Mouse (Mus musculus): ENCODE results near the gene Rimbp3. TPM values are rescaled to one million over a fixed set of nuclear protein-coding genes. Genes with fewer than 3 reads are reported as not detected.

Rimbp3 gene
- polyA plus RNA-seq, 1 experiment from 2014 or later, result 2.3 TPM

Other genes with a start within 250 kb of the Rimbp3 start
- gene Mapk1, start 225.2 kb upstream of the Rimbp3 start, polyA plus RNA-seq (2016; fragmentation: Nextera tagmentation; extraction: Ambion mirVana), result 167 TPM in 2 replicates
- 128 and 129 TPM in 2 replicates for gene Ypel1, start 138.9 kb upstream of the Rimbp3 start, polyA plus RNA-seq (2016; fragmentation: Nextera tagmentation; extraction: Ambion mirVana)
- gene Ppil2, start 97.3 kb upstream of the Rimbp3 start, polyA plus RNA-seq (2016; fragmentation: Nextera tagmentation; extraction: Ambion mirVana), result 154 and 164 TPM in 2 replicates
- gene 2610318N02Rik, start 83.4 kb upstream of the Rimbp3 start, polyA plus RNA-seq (2016; fragmentation: Nextera tagmentation; extraction: Ambion mirVana), result 71.6 and 73.8 TPM in 2 replicates
- 58.6 and 58.8 TPM in 2 replicates for gene Sdf2l1, start 76.2 kb upstream of the Rimbp3 start, polyA plus RNA-seq (2016; fragmentation: Nextera tagmentation; extraction: Ambion mirVana)
- 9.6 and 10.0 TPM in 2 replicates for gene Ydjc, start 64.0 kb upstream of the Rimbp3 start, polyA plus RNA-seq (2016; fragmentation: Nextera tagmentation; extraction: Ambion mirVana)
- 0.63 and 0.92 TPM in 2 replicates for gene Ccdc116, start 61.4 kb upstream of the Rimbp3 start, polyA plus RNA-seq (2016; fragmentation: Nextera tagmentation; extraction: Ambion mirVana)
- 371 TPM in 2 replicates for gene Ube2l3, start 6.0 kb upstream of the Rimbp3 start, polyA plus RNA-seq (2016; fragmentation: Nextera tagmentation; extraction: Ambion mirVana)
- gene Hic2, start 25.0 kb downstream of the Rimbp3 start, polyA plus RNA-seq (2016; fragmentation: Nextera tagmentation; extraction: Ambion mirVana), result 15.3 and 18.6 TPM in 2 replicates
- gene Tmem191c, start 67.5 kb downstream of the Rimbp3 start, polyA plus RNA-seq (2016; fragmentation: Nextera tagmentation; extraction: Ambion mirVana), result 18.4 and 22.8 TPM in 2 replicates
- 0.46 and 0.58 TPM in 2 replicates for gene Serpind1, start 122.8 kb downstream of the Rimbp3 start, polyA plus RNA-seq (2016; fragmentation: Nextera tagmentation; extraction: Ambion mirVana)
- gene Snap29, start 197.4 kb downstream of the Rimbp3 start, polyA plus RNA-seq (2016; fragmentation: Nextera tagmentation; extraction: Ambion mirVana), result 17.0 and 18.3 TPM in 2 replicates
- gene Pi4ka, start 197.7 kb downstream of the Rimbp3 start, polyA plus RNA-seq (2016; fragmentation: Nextera tagmentation; extraction: Ambion mirVana), result 64.6 and 70.8 TPM in 2 replicates
- 98.2 and 100 TPM in 2 replicates for gene Crkl, start 243.4 kb downstream of the Rimbp3 start, polyA plus RNA-seq (2016; fragmentation: Nextera tagmentation; extraction: Ambion mirVana)

Measured in midbrain, embryonic 12.5 days (tissue).